Mouse (Mus musculus): ENCODE measurements around the gene Nog. TPM values are rescaled to one million over a fixed set of nuclear protein-coding genes. Genes with fewer than 3 reads are reported as not detected.

Gene Nog
- total RNA-seq, 2 experiments from 2014 or later = 7.0 to 8.9 TPM

- no peak for DNase-seq (ENCODE audit: low spot score in 2 of 2)
Measured at GRCm38 (mm10) chr11:89269809-89270361, 32.2 kb downstream of the Nog start.

GRCm38 (mm10) chr11:89267520-89267919 lies 34.6 kb downstream of the Nog start:
- no peak for DNase-seq (ENCODE audit: low spot score in 2 of 2)

- DNase-seq (ENCODE audit: low spot score in 2 of 2) = no peak
Measured at GRCm38 (mm10) chr11:89265080-89265479, 37.1 kb downstream of the Nog start.

GRCm38 (mm10) chr11:89259338-89259915 lies 42.7 kb downstream of the Nog start:
- DNase-seq (ENCODE audit: low spot score in 2 of 2) = no peak

GRCm38 (mm10) chr11:89257893-89258292 lies 44.2 kb downstream of the Nog start:
- DNase-seq (ENCODE audit: low spot score in 2 of 2) = no peak

GRCm38 (mm10) chr11:89253973-89254372 lies 48.2 kb downstream of the Nog start:
- no peak for DNase-seq (ENCODE audit: low spot score in 2 of 2)

Other genes with a start within 250 kb of the Nog start
- 10 to 100 TPM; 35.4 to 37.8 TPM for gene Dgke, start 235.5 kb downstream of the Nog start, total RNA-seq (2021)
- gene Gm525, start 228.5 kb downstream of the Nog start, total RNA-seq (2021) = not detected

Data from layer of hippocampus, postnatal 10 days (tissue).